Mouse (Mus musculus) v-Abl transformed pro-B cells (cell line): ENCODE data around the gene Trp53inp2.

Experiments
- in situ Hi-C, 2 experiments: fragments of 400-800 bp; cut with MboI; formaldehyde crosslinking; loops; one replicate each; pipeline ENCODE4 v1.15.1; 2025; ENCODE audit not compliant: unreplicated experiment in 2 of 2

Gene Trp53inp2

GRCm38 (mm10) chr2:155382791-155383438 lies 2.1 kb downstream of the Trp53inp2 start:
- in situ Hi-C loops = loop anchor here (5.0 to 10.0 kb wide), 2 partner anchors 148 to 301 kb away; partner anchors contain the start of gene Dynlrb1 (in 1 of the 2)

DNA sequence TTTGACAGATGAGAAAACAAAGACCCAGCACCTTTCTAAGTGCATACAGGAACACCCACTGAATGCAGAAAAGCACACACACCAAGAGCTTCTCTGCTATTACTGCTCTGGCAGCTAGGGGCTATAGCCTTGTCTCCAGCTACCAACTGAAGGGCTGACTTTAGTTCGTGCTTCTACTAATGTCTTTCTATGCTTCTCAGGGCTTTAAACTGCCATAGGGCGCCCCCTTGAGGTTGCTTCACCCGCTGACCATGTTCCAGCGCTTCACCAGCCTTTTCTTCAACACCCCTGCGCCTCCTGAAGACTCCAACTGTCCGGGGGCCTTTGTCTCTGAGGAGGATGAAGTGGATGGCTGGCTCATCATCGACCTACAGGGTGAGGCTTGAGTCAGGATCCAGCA lies 4.2 kb downstream of the Trp53inp2 start:
- in situ Hi-C loops = loop anchor here (5.0 to 10.0 kb wide), 3 partner anchors 150 to 303 kb away; partner anchors contain the start of gene Dynlrb1 (in 1 of the 2)

DNA sequence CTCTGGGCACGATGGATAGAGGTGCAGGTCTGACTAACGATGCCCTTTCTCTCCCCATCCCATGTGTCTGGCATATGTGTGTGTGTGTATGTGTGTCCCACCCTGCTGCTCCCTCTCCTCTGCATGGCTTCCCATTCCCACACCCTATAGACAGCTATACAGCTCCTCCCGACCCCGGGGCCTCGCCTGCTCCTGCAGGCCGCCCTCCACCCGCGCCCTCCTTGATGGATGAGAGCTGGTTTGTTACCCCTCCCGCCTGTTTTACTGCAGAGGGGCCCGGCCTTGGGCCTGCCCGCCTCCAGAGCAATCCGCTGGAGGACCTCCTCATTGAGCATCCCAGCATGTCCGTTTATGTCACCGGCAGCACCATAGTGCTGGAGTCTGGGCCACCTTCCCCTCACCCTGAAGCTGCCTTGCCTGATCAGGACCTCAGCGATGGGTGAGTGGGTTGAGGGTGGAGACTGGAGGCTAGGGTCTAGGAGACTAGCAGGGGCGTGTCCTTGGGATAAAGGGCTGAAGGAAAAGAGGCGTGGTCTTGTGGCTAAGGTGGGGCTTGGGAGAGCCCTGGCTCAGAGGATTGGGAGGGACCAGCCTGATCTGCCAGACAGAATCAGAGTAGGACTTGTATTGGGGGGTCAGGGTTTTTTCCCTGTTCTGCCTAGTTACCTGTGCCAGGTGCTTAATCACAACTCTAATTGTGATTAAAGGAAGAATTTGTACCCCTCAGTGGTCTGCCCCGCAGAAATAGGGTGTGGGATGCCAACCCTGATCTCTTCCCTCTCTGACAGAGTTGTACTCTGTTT lies 5.1 kb downstream of the Trp53inp2 start:
- in situ Hi-C loops = loop anchor here (5.0 to 10.0 kb wide), 3 partner anchors 151 to 304 kb away; partner anchors contain the start of gene Dynlrb1 (in 1 of the 2)

DNA sequence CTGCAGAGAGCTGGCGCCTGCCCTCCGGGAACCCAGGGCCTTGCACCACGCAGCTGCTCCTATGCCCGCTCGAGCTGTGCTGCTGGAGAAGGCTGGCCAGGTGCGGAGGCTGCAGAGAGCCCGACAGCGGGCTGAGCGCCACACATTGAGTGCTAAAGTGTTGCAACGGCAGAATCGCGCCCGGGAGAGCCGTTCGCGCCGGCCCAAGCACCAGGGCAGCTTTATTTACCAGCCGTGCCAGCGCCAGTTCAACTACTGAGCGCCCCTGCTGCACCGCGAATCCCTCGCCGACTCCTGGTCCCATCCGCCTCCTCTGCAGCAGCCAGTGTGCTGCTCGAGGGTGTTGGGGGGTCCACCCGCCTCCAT lies 5.7 kb downstream of the Trp53inp2 start:
- in situ Hi-C loops = loop anchor here (5.0 to 10.0 kb wide), 3 partner anchors 152 to 304 kb away; partner anchors contain the start of gene Dynlrb1 (in 1 of the 2)

DNA sequence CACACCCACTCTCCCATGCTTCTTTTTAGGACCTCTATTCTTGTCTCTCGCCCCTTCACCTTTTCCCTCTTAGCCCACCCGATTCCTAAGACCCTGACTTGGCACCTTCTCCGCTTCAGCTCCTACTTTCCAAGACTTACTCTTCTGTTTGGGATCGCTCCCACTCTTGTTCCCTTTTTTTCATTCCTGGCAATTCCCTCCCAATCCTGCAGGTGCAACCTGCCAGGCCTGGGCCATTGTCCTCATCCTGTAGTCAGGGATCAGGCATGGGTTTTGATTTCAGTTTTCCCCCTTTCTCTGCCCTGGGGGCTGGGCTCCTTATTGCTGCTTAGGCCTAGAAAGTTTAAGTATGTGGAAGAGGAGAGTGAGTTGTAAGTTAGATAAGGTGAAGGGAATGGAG lies 6.2 kb downstream of the Trp53inp2 start:
- in situ Hi-C loops = loop anchor here (5.0 to 10.0 kb wide), 3 partner anchors 152 to 305 kb away; partner anchors contain the start of gene Dynlrb1 (in 1 of the 2)

DNA sequence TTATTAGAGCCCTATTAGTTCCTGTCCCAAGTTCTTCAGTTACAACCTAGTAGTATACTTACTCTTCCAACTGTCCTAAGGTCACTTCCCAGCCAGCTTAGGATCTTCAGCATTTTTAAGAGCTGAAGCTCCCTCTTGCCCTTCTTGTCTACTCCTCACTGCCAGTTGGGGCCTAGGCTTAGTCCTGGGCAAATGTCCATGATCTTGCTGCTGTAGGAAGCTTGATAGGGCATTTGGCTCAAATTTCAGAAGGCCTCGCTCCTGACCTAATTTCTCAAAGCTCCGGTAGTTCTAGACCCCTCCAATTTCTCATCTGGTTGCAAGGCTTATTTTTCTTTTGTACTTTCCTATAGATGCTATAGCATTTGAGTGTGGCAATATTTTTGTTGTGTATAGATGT lies 7.7 kb downstream of the Trp53inp2 start:
- in situ Hi-C loops = loop anchor here (5.0 to 10.0 kb wide), 3 partner anchors 154 to 306 kb away; partner anchors contain the start of gene Dynlrb1 (in 1 of the 2)

DNA sequence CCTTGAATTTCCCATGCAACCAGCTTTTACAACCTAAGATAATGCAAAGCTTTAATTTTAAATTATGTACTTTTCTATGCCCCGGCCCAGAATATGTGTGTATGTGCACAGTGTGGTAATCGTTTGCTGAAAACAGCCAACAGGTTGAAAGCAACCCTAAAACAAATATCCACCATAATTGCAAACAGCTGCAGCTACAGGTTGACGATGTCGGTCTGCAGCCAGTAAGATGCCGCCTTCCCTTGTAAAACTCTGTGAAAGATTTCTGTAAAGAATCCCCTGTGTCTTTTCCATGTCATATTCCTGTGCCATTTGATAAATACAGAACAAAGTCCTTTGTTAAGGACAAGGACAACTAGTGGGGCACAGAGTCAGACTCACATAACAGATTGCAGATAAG lies 13.7 kb downstream of the Trp53inp2 start:
- in situ Hi-C loops = no loop called here

DNA sequence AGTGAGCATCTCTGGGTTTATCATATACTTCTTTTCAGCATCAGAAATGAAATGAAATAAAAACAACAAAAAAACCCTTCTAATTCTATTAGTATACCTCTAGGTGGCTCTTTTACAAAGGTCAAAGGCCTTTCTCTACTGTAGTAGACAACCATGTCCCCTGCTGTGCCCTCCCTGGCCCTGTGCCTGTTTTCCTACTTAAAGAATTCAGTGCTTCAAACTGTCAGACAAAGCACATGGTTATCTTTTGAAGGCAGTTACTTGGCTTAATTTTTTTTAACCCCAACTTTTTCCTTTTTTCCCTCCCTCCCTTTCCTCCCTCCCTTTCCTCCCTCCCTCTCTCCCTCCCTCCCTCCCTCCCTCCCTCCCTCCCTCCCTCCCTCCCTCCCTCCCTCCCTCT lies 19.4 kb downstream of the Trp53inp2 start:
- in situ Hi-C loops = no loop called here

GRCm38 (mm10) chr2:155401926-155402325 lies 21.1 kb downstream of the Trp53inp2 start:
- in situ Hi-C loops = no loop called here

DNA sequence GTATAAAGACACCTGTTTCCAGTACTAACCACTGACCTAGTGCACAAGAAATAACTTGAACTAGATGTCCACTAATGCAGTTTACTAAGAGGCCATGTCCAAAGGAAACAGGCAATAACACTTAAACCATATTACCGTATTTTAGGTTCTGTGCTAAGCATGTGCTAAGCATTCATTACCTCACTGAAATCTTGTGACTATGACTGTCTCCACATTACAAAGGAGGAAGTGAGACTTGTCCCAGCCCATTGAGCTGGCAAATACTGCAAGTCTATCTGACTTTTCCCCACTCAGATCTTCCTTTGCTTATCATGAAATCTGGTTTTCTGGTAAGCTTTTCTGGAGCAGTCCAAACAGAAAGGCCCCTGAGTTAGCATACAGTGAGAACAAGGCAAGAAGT lies 23.8 kb downstream of the Trp53inp2 start:
- in situ Hi-C loops = no loop called here

- in situ Hi-C loops = no loop called here
Measured at GRCm38 (mm10) chr2:155420911-155421310, 40.1 kb downstream of the Trp53inp2 start.

GRCm38 (mm10) chr2:155436445-155436844 lies 55.6 kb downstream of the Trp53inp2 start:
- in situ Hi-C loops = no loop called here
